Mouse (Mus musculus) CH12.LX (cell line): ENCODE measurements around the gene Scyl1. TPM values are rescaled to one million over a fixed set of nuclear protein-coding genes. Genes with fewer than 3 reads are reported as not detected.

ENCODE experiments used
- DNase-seq: peaks from one replicate; pipeline ENCODE4 v3.0.0-alpha.2; 2013; ENCODE audit errors: extremely low read depth
- H3K27ac ChIP-seq: 2 replicates; pipeline ENCODE4 v1.5.1; 2012; ENCODE audit warnings: low read depth, mild to moderate bottlenecking, control low read depth, moderate library complexity; ENCODE audit not compliant: insufficient read depth
- H3K27me3 ChIP-seq: replicated peaks from 2 replicates; pipeline ENCODE3; 2012; ENCODE audit warnings: inconsistent platforms
- H3K36me3 ChIP-seq, 2 experiments: replicated peaks in 1 of 2; 2 replicates each; pipeline versions ENCODE3 to v1.6.1; 2012; ENCODE audit warnings: inconsistent platforms in 1 of 2, low read length in 1 of 2, mild to moderate bottlenecking in 1 of 2, mixed read lengths in 1 of 2, moderate library complexity in 1 of 2; ENCODE audit not compliant: control insufficient read depth in 1 of 2, insufficient read depth in 1 of 2
- H3K4me1 ChIP-seq, 2 experiments: 2 replicates each; pipeline ENCODE4 v1.6.1; 2012; ENCODE audit warnings: inconsistent platforms in 1 of 2, moderate library complexity in 1 of 2; ENCODE audit not compliant: insufficient read depth in 2 of 2, control insufficient read depth in 1 of 2
- H3K4me2 ChIP-seq: 2 replicates; pipeline ENCODE4 v1.6.1; 2012; ENCODE audit warnings: low read depth, mild to moderate bottlenecking, control low read depth; ENCODE audit not compliant: poor library complexity, insufficient read depth, severe bottlenecking
- H3K4me3 ChIP-seq, 3 experiments: fragments of 150-350 bp in 1 of 3; sonication (generic) in 1 of 3; replicated peaks in 1 of 3; 2 replicates each; pipeline versions ENCODE3 to v1.5.1; 2011 to 2012; ENCODE audit warnings: low read depth in 2 of 3, low read length in 2 of 3, mild to moderate bottlenecking in 2 of 3, moderate library complexity in 2 of 3, control low read depth in 1 of 3, improper control_type of control experiment in 1 of 3, inconsistent platforms in 1 of 3, mixed read lengths in 1 of 3; ENCODE audit not compliant: poor library complexity in 1 of 3
- H3K79me2 ChIP-seq: replicated peaks from 2 replicates; pipeline ENCODE4 v1.6.1; 2012; ENCODE audit warnings: mild to moderate bottlenecking, moderate library complexity; ENCODE audit not compliant: control insufficient read depth, poor library complexity, insufficient read depth, severe bottlenecking; ENCODE audit errors: extremely low read depth
- H3K9ac ChIP-seq: 2 replicates; pipeline ENCODE4 v1.6.1; 2012; ENCODE audit warnings: low read depth, mild to moderate bottlenecking, control low read depth, moderate library complexity; ENCODE audit not compliant: insufficient read depth
- H3K9me3 ChIP-seq: replicated peaks from 2 replicates; pipeline ENCODE3; 2012; ENCODE audit warnings: low read length, inconsistent platforms, mixed read lengths
- HCFC1 ChIP-seq: IDR thresholded peaks from 2 replicates; pipeline ENCODE4 v1.6.1; 2012; ENCODE audit warnings: low read depth, mild to moderate bottlenecking, inconsistent platforms, low read length, improper control_type of control experiment
- MAFK ChIP-seq: IDR thresholded peaks from 2 replicates; pipeline ENCODE4 v1.6.1; 2011; ENCODE audit warnings: low read length, improper control_type of control experiment; ENCODE audit not compliant: insufficient replicate concordance
- MAZ ChIP-seq: IDR thresholded peaks from 2 replicates; pipeline ENCODE4 v1.6.1; 2012; ENCODE audit warnings: low read depth, mild to moderate bottlenecking, inconsistent platforms, low read length, improper control_type of control experiment, moderate library complexity
- POLR2A ChIP-seq: IDR thresholded peaks from 2 replicates; pipeline ENCODE4 v1.6.1; 2011; ENCODE audit warnings: low read depth, mild to moderate bottlenecking, improper control_type of control experiment, low read length
- TBP ChIP-seq: conservative IDR thresholded peaks from 2 replicates; pipeline ENCODE4 v1.6.1; 2011; ENCODE audit warnings: low read depth, low read length, improper control_type of control experiment
- USF1 ChIP-seq: IDR thresholded peaks from 2 replicates; pipeline ENCODE4 v1.6.1; 2014; ENCODE audit warnings: low read depth, mild to moderate bottlenecking, inconsistent platforms, low read length, improper control_type of control experiment
- ZMIZ1 ChIP-seq: IDR thresholded peaks from 2 replicates; pipeline ENCODE4 v1.6.1; 2012; ENCODE audit warnings: low read depth, mild to moderate bottlenecking, inconsistent platforms, low read length, improper control_type of control experiment
- dilution Hi-C: fragments of 300-500 bp; cut with MboI; formaldehyde crosslinking; loops from 2 replicates; pipeline ENCODE4 v1.14.3; 2020; ENCODE audit warnings: low sequenced_read_pairs; ENCODE audit not compliant: extremely low pct_unique_long_range_greater_than_20kb, extremely low pct_ligation_motif_present
- in situ Hi-C: fragments of 300-500 bp; cut with MboI; formaldehyde crosslinking; loops from 3 replicates; pipeline ENCODE4 v1.14.3; 2019; ENCODE audit warnings: low sequenced_read_pairs, low pct_ligation_motif_present, low pct_unique_long_range_greater_than_20kb, mixed read lengths
- polyA plus RNA-seq: library from polyadenylated mRNA; unstranded; fragments of >175 nt; gene quantifications from 2 replicates; pipeline ENCODE4 v1.2.1, GENCODE M21; 2012; ENCODE audit warnings: low read depth; ENCODE audit not compliant: insufficient read length
- total RNA-seq, 2 experiments: library from RNA; depleted of rRNA; stranded (reverse); fragments of 300-350 nt in 1 of 2; fragments of >200 nt in 1 of 2; gene quantifications; 2 replicates each; pipeline ENCODE4 v1.2.3; 2012 to 2014

Scyl1 gene
- total and polyA plus RNA-seq, 3 experiments = 35.1 to 56.1 (median 49.8) TPM

DNA sequence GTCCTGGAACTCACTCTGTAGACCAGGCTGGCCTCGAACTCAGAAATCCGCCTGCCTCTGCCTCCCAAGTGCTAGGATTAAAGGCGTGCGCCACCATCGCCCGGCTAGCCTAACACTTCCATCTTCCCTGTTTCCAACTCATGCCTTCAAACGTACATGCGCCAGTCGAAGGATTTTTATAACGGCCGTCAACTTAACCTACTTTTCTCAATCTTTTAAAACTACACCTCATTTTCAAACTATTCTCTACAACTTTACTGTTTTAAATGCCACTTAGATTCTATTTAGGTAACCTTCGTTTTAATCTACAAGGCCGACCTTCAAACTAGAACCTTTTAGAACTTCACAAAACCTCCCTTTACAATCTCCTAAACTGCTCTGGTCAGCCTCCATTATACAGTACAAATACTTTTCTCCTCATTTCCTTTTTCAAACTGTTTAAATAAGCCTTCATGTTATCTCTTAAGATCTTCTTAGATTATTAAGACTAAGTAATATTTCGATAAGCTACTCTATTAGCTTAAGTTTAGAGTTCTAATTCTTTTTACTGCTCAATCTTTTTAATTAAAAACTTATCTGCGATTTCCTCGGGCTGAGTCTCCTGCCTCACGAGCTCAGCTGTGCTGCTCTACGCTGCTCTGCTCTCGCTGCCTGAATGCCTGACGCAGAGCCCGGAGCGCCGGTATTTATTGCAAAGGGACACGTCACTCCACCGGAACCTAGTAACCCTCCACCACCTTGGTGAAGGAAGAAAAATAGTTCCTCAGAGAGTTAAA is 31.0 kb upstream of the Scyl1 start:
- in situ Hi-C loops = no loop called here
- TF ChIP-seq POLR2A (peak; percentile 99), TBP (peak; percentile 99), ZMIZ1 (no peak), MAZ (no peak)
- TF ChIP-seq, all 38 proteins: peak for 2
- H3K4me2 ChIP-seq = peak overlapping the region; percentile 53; the same call in 1 of the 2 replicates
- H3K27ac ChIP-seq = peak overlapping the region; percentile 91; the same call in 1 of the 2 replicates
- dilution Hi-C loops = no loop called here
- H3K36me3 ChIP-seq = peaks cover 25 to 40% of the 10 kb centered on the region in 2 experiments
- no peaks in the 10 kb centered on the region for H3K27me3 ChIP-seq
- peak; percentile 87 for DNase-seq
- H3K9ac ChIP-seq = peak overlapping the region; percentile 99
- H3K4me3 ChIP-seq = peak overlapping the region; percentile 60 to 98 (median 79)
- H3K79me2 ChIP-seq = peaks cover 46% of the 10 kb centered on the region
- peaks cover 11 to 22% of the 10 kb centered on the region in 2 experiments; a peak in 3 of 4 replicates for H3K4me1 ChIP-seq
- H3K9me3 ChIP-seq = no peaks in the 10 kb centered on the region

- peak overlapping the region; percentile 33; the same call in 1 of the 2 replicates for H3K27ac ChIP-seq
- in situ Hi-C loops (no loop called here), dilution Hi-C loops (no loop called here)
- no peaks in the 10 kb centered on the region for H3K27me3 ChIP-seq
- peaks cover 32 to 47% of the 10 kb centered on the region in 2 experiments for H3K36me3 ChIP-seq
- H3K4me1 ChIP-seq = peaks cover 8 to 20% of the 10 kb centered on the region in 2 experiments; a peak in 3 of 4 replicates
- TF ChIP-seq MAFK (no peak), USF1 (no peak), TBP (0 out of 2 replicates have a peak, but pooled peaks have one; percentile 14), POLR2A (peak; percentile 47; the same call in 1 of the 2 replicates)
- H3K4me3 ChIP-seq = peak overlapping the region; percentile 60 to 98 (median 79)
- no peak for DNase-seq
- H3K79me2 ChIP-seq = peaks cover 53% of the 10 kb centered on the region
- H3K9ac ChIP-seq = peak overlapping the region; percentile 99
- H3K4me2 ChIP-seq = peak overlapping the region; percentile 27; the same call in 1 of the 2 replicates
- no peaks in the 10 kb centered on the region for H3K9me3 ChIP-seq
These were observed 30.3 kb upstream of the Scyl1 start for GRCm38 (mm10) chr19:5801432-5801964.

DNA sequence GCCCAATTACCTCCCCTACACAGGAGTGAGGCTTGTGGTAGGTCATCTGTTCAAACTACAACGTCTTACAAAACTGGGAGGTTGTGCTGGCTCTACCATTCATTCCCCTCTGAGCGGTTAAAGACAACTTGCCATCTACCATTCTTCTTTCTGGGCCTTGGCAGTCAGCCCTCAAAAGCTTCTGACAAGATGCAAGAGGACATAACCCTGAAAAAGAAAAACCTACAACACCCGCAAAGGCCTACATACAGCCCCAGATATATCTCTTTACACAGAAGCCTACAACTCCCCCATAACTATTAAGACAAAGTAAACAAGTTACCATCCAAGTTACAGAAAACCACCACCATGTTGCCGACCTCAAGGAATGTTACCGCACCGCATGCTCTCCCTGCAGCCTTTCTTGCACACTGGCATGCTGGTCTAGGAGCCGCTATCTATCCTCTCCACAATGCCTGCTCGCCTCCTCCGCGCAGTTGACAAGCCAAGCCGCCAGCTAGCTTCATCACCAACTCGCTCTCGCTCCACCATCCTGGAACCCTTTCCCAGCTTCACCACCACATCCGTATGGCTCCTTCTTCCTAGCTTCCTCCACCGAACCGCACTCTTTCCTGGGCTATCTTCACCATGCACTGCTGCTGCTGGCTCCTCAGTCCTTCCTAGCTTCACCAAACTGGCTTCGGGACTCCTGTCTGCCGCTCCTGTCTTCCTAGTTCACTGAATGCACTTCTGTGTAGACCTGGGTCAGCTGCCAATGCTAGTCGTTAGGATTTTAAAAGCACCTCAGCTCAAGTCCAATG is 29.6 kb upstream of the Scyl1 start:
- peak overlapping the region; percentile 60 to 98 (median 79) for H3K4me3 ChIP-seq
- H3K4me1 ChIP-seq = peaks cover 3 to 21% of the 10 kb centered on the region in 2 experiments; a peak in 3 of 4 replicates
- H3K36me3 ChIP-seq = peaks cover 38 to 54% of the 10 kb centered on the region in 2 experiments
- peak overlapping the region; percentile 30 for H3K4me2 ChIP-seq
- H3K27me3 ChIP-seq = no peaks in the 10 kb centered on the region
- no peaks in the 10 kb centered on the region for H3K9me3 ChIP-seq
- no peak for DNase-seq
- TF ChIP-seq MAZ = no peak
- TF ChIP-seq POLR2A = peak; percentile 88; the same call in 1 of the 2 replicates
- TF ChIP-seq HCFC1 = no peak
- in situ Hi-C loops = no loop called here
- peak overlapping the region; percentile 99 for H3K9ac ChIP-seq
- dilution Hi-C loops = no loop called here
- H3K27ac ChIP-seq = peak overlapping the region; percentile 33
- H3K79me2 ChIP-seq = peaks cover 60% of the 10 kb centered on the region
